Mouse (Mus musculus): ENCODE measurements around the gene Gm20894.
"Not testable (repeated sequence)": the region's sequence is repeated elsewhere in the genome, so short reads cannot be mapped to it uniquely, and the experiment has no call there.

The Gm20894 gene

GRCm38 (mm10) chrY:28271412-28271811, at the start of gene Gm20894:
Gene Gm20894, minus strand, starts transcription at chrY:28271512.
- DNase-seq (ENCODE audit: low spot score in 2 of 2), result not testable (repeated sequence)

Measured in cerebellum, postnatal 4 days (tissue).